Mouse (Mus musculus) G1E (cell line): ENCODE measurements around the gene Mrps9. TPM values are rescaled to one million over a fixed set of nuclear protein-coding genes. Genes with fewer than 3 reads are reported as not detected.

Experiments used
- ATAC-seq: 2 replicates; pipeline ENCODE4 v1.8.0; 2016; ENCODE audit warnings: mild to moderate bottlenecking; ENCODE audit not compliant: insufficient number of reproducible peaks, poor library complexity, low FRiP score, severe bottlenecking; ENCODE audit errors: extremely low read depth
- DNase-seq: peaks from one replicate; pipeline ENCODE4 v3.0.0; 2012; ENCODE audit warnings: low spot score
- H3K27me3 ChIP-seq: 2 replicates; pipeline ENCODE4 v1.6.1; 2012; ENCODE audit warnings: mild to moderate bottlenecking, low read length, inconsistent platforms; ENCODE audit not compliant: insufficient read depth
- H3K36me3 ChIP-seq: replicated peaks from 2 replicates; pipeline ENCODE3; 2012; ENCODE audit warnings: mild to moderate bottlenecking, inconsistent platforms
- H3K4me1 ChIP-seq: 2 replicates; pipeline ENCODE4 v1.6.1; 2012; ENCODE audit warnings: low read depth, low read length, inconsistent platforms, mixed read lengths; ENCODE audit not compliant: insufficient read depth
- H3K4me3 ChIP-seq: 2 replicates; pipeline ENCODE4 v1.5.1; 2012; ENCODE audit warnings: low read depth, mild to moderate bottlenecking, inconsistent platforms, low read length, moderate library complexity, mixed read lengths
- H3K9me3 ChIP-seq: replicated peaks from 2 replicates; pipeline ENCODE4 v1.6.1; 2012; ENCODE audit warnings: inconsistent platforms
- CTCF ChIP-seq: IDR thresholded peaks from 2 replicates; pipeline ENCODE4 v1.5.1; 2012; ENCODE audit warnings: low read depth, low read length, inconsistent platforms, mixed read lengths
- GATA1 ChIP-seq: IDR thresholded peaks from 2 replicates; pipeline ENCODE4 v1.6.1; 2012; ENCODE audit warnings: borderline replicate concordance, low read length, inconsistent platforms, mixed read lengths
- GATA2 ChIP-seq: IDR thresholded peaks from 2 replicates; pipeline ENCODE4 v1.6.1; 2012; ENCODE audit warnings: low read depth, low read length, inconsistent platforms, borderline replicate concordance
- POLR2AphosphoS5 ChIP-seq: IDR thresholded peaks from 2 replicates; pipeline ENCODE4 v1.6.1; 2012; ENCODE audit warnings: low read depth, low read length, inconsistent platforms; ENCODE audit not compliant: insufficient replicate concordance
- TAL1 ChIP-seq: conservative IDR thresholded peaks from 2 replicates; pipeline ENCODE4 v1.6.1; 2012; ENCODE audit warnings: low read depth, low read length, inconsistent platforms, mixed read lengths
- polyA plus RNA-seq: library from polyadenylated mRNA; stranded (reverse); fragments of >175 nt; gene quantifications from 2 replicates; pipeline ENCODE4 v1.2.3, GENCODE M21; 2012
- total RNA-seq, 2 experiments: library from RNA; stranded (forward) in 1 of 2; stranded (reverse) in 1 of 2; fragments of 200-1000 nt in 1 of 2; fragments of >200 nt in 1 of 2; fragmentation: Nextera tagmentation in 1 of 2; gene quantifications; 2 replicates each; pipeline ENCODE4 v1.2.3; 2014 to 2017

Gene Mrps9
- total and polyA plus RNA-seq, 3 experiments = 97.4 to 149 (median 106) TPM

DNA sequence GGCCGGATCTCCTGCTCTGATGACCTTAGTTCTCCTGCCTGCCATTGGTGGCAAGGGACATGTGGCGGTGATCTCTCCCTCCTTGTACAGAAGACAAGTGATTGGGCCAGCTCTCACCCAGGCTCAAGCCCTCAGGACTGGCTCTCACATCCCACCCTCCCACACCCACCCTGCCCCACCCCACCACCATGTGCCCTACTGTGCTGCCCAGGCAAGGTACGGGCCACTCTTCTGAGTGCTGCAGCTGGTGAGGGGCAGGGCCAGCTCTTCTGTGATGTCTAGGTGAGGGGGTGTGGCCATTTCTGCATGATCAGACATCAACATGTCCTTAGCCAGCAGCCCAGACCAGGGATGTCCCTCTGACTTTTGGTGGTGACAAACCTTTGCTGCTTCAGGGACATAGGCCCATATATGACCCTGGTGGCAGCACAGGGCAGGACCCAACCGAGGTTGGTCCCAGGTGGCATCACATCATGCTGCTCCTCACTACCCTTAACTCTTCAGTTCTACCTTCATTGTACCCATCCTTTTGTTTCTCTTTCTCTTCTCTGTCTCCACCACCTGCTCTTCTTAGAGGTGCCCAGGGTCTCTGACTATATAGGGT lies 14.4 kb downstream of the Mrps9 start:
- Histone ChIP-seq H3K36me3 (peaks cover 73% of the 10 kb centered on the region), H3K9me3 (no peaks in the 10 kb centered on the region), H3K4me1 (peaks cover 11% of the 10 kb centered on the region; the same call in 1 of the 2 replicates), H3K27me3 (no peaks in the 10 kb centered on the region), H3K4me3 (no peak overlapping the region)
- ATAC-seq (no peak), DNase-seq (no peak)
- TF ChIP-seq POLR2AphosphoS5 (no peak), CTCF (no peak), GATA2 (no peak), GATA1 (no peak), TAL1 (no peak)

GRCm38 (mm10) chr1:42865986-42866385 lies 15.0 kb downstream of the Mrps9 start:
- H3K36me3 ChIP-seq = peaks cover 71% of the 10 kb centered on the region
- no peaks in the 10 kb centered on the region for H3K9me3 ChIP-seq
- TF ChIP-seq CTCF (no peak), POLR2AphosphoS5 (no peak), TAL1 (no peak), GATA2 (no peak), GATA1 (no peak)
- DNase-seq = no peak
- no peak overlapping the region for H3K4me3 ChIP-seq
- H3K27me3 ChIP-seq = no peaks in the 10 kb centered on the region
- H3K4me1 ChIP-seq = peaks cover 11% of the 10 kb centered on the region; the same call in 1 of the 2 replicates
- no peak for ATAC-seq

- Histone ChIP-seq H3K4me1 (peaks cover 11% of the 10 kb centered on the region; the same call in 1 of the 2 replicates), H3K27me3 (no peaks in the 10 kb centered on the region), H3K9me3 (no peaks in the 10 kb centered on the region), H3K4me3 (no peak overlapping the region), H3K36me3 (peaks cover 70% of the 10 kb centered on the region)
- TF ChIP-seq GATA2 (no peak), CTCF (no peak), GATA1 (no peak), POLR2AphosphoS5 (no peak), TAL1 (no peak)
- DNase-seq (no peak), ATAC-seq (no peak)
Observed at GRCm38 (mm10) chr1:42867188-42867587, 16.2 kb downstream of the Mrps9 start.

DNA sequence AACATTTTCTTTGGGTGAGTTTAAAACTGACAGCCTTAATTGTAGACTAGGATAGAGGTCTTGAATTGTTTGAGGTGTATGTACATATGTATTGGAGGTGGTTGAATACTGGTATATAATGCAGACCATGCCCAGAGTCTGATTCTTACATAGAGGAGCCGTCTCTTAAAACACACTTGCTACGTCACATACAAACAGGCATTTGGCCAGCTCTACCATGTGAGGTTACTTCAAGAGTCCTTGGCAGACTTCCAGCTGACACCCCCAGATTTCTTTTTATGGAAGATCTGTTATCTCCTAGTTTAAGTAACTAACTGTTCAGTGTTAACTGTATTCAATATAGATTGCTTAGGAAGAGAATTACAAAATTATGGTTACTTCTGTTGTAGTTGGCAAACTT lies 23.1 kb downstream of the Mrps9 start:
- peak; percentile 11 for DNase-seq
- H3K4me1 ChIP-seq = peaks cover 3% of the 10 kb centered on the region; the same call in 1 of the 2 replicates
- H3K36me3 ChIP-seq = peaks cover 69% of the 10 kb centered on the region
- H3K27me3 ChIP-seq = no peaks in the 10 kb centered on the region
- no peak overlapping the region for H3K4me3 ChIP-seq
- no peaks in the 10 kb centered on the region for H3K9me3 ChIP-seq
- TF ChIP-seq TAL1 (no peak), CTCF (no peak)
- no peak; the same call in 1 of the 2 replicates for ATAC-seq

- no peaks in the 10 kb centered on the region for H3K9me3 ChIP-seq
- H3K36me3 ChIP-seq = peaks cover 73% of the 10 kb centered on the region
- H3K27me3 ChIP-seq = no peaks in the 10 kb centered on the region
- ATAC-seq (no peak), DNase-seq (no peak)
- H3K4me3 ChIP-seq = no peak overlapping the region
- peaks cover 2% of the 10 kb centered on the region; the same call in 1 of the 2 replicates for H3K4me1 ChIP-seq
- TF ChIP-seq POLR2AphosphoS5 (no peak), CTCF (no peak), TAL1 (no peak), GATA1 (no peak), GATA2 (no peak)
Observed at GRCm38 (mm10) chr1:42875271-42875670, 24.2 kb downstream of the Mrps9 start.

DNA sequence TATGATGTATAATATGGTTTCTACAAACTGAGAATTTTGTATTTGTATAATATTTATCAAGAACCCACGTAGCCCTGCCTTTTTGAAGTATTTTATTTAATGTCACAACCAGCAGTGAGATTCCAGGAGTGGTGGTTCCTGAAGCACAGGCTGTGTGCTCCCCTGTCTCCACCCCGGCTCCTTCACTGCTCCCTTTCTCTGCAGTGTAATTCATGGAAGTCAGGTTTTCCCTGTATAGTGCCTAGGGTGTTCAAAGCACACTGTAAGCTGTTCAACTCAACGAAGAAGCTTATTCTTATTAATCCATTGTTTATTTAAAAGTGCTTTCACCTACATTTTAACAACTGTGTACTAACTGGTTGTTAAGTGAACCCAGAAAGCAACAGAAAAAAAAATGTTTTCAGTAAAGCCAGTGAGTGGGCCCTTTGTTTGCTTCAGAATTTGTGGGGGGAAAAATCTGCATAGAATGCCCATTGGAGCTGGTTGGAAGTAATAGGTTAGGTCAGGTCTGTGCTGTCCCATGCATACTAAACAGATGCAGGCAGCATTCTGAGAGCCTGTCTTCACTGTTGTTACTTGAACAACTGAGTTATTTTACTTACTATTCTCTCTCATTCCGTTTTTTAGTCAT lies 25.5 kb downstream of the Mrps9 start:
- H3K36me3 ChIP-seq = peaks cover 70% of the 10 kb centered on the region
- ATAC-seq = no peak
- no peaks in the 10 kb centered on the region for H3K4me1 ChIP-seq

More for the DNA sequence above, 25.5 kb downstream of the Mrps9 start:
- Histone ChIP-seq H3K27me3 (no peaks in the 10 kb centered on the region), H3K4me3 (no peak overlapping the region), H3K9me3 (no peaks in the 10 kb centered on the region)
- no peak for DNase-seq
- TF ChIP-seq GATA2 (no peak), GATA1 (no peak), TAL1 (no peak), POLR2AphosphoS5 (no peak), CTCF (no peak)
